Mouse (Mus musculus) intestine, embryonic 16.5 days (tissue): ENCODE data around the gene Dgkh. TPM values are rescaled to one million over a fixed set of nuclear protein-coding genes. Genes with fewer than 3 reads are reported as not detected.

Experiments
- ATAC-seq: fragments of 200-750 bp; cut with Nextera tagmentation; 2 replicates; pipeline ENCODE4 v1.8.0; 2017; ENCODE audit warnings: moderate TSS enrichment, moderate library complexity
- H3K27ac ChIP-seq: fragments of 300-500 bp; sonication (generic); 2 replicates; pipeline ENCODE4 v1.5.1; 2014; ENCODE audit warnings: mild to moderate bottlenecking, low read length
- H3K27me3 ChIP-seq: fragments of 300-500 bp; sonication (generic); replicated peaks from 2 replicates; pipeline ENCODE4 v1.6.1; 2014; ENCODE audit warnings: low read length, control low read depth, mixed read lengths; ENCODE audit not compliant: control insufficient read depth, insufficient read depth
- H3K36me3 ChIP-seq: fragments of 300-500 bp; sonication (generic); 2 replicates; pipeline ENCODE4 v1.6.1; 2014; ENCODE audit warnings: low read length, control low read depth; ENCODE audit not compliant: control insufficient read depth, insufficient read depth
- H3K4me1 ChIP-seq: fragments of 300-500 bp; sonication (generic); 2 replicates; pipeline ENCODE4 v1.6.1; 2014; ENCODE audit warnings: low read length, control low read depth, mixed read lengths; ENCODE audit not compliant: control insufficient read depth, insufficient read depth
- H3K4me2 ChIP-seq: fragments of 300-500 bp; sonication (generic); 2 replicates; pipeline ENCODE4 v1.6.1; 2014; ENCODE audit warnings: low read depth, low read length, control low read depth
- H3K4me3 ChIP-seq: fragments of 300-500 bp; sonication (generic); 2 replicates; pipeline ENCODE4 v1.5.1; 2014; ENCODE audit warnings: mild to moderate bottlenecking, low read length
- H3K9ac ChIP-seq: fragments of 300-500 bp; sonication (generic); 2 replicates; pipeline ENCODE4 v1.6.1; 2014; ENCODE audit warnings: low read depth, low read length
- H3K9me3 ChIP-seq: fragments of 300-500 bp; sonication (generic); 2 replicates; pipeline ENCODE4 v1.6.1; 2016; ENCODE audit warnings: low read length, control low read depth; ENCODE audit not compliant: control insufficient read depth
- WGBS: fragments of 180-500 bp; shearing (Covaris S2); extraction: QIAGEN DNeasy Blood & Tissue Kit; methylation state at CpG from one replicate; pipeline ENCODE4 v1.1.7; 2014; 5-methylcytosine and 5-hydroxymethylcytosine counted together
- polyA plus RNA-seq: library from polyadenylated mRNA; unstranded; fragments of >200 nt; fragmentation: Nextera tagmentation; extraction: Ambion mirVana; gene quantifications from 2 replicates; pipeline ENCODE4 v1.2.1, GENCODE M21; 2015

Dgkh gene
- polyA plus RNA-seq = 0.68 and 0.73 TPM in 2 replicates

- Histone ChIP-seq H3K9me3 (no peaks in the 10 kb centered on the region), H3K4me2 (peak within 1 kb of the TSS; percentile 98), H3K9ac (peak within 1 kb of the TSS; percentile 73), H3K27ac (peak within 1 kb of the TSS; percentile 73), H3K27me3 (peaks cover 11% of the 10 kb centered on the region; the same call in 1 of the 2 replicates), H3K4me1 (peaks cover 9% of the 10 kb centered on the region), H3K4me3 (peak within 1 kb of the TSS; percentile 74), H3K36me3 (no peaks in the 10 kb centered on the region)
- peak; percentile 96 for ATAC-seq
- WGBS = under 1% methylated on average over 57 of the region's 71 CpGs
Observed at GRCm38 (mm10) chr14:78732617-78733312, at the start of gene Dgkh. Gene Dgkh, minus strand, starts transcription at chr14:78732776.

DNA sequence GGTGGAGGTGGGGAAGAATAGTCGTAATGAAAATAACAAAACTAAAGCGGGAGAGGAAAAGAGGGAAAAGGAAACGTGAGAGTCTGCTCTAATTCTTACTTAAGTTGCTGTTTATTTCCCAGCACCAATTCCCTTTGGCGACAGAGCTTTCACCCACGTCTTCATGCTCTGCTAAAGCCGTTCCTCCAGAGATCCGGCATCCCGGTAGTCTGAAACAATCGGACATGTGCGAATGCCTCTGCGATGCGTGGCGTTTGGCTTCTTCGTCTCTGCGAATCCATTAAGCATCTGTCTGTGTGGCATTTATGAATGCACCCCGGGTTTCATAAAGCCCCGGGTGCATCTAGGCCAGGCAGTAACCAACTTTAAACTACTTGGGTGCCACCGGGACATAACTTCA is 44.6 kb upstream of the Dgkh start:
- no peak overlapping the region for H3K9ac ChIP-seq
- no peak for ATAC-seq
- H3K4me1 ChIP-seq = no peaks in the 10 kb centered on the region
- WGBS = 60% methylated on average over 18 of the region's 18 CpGs
- H3K4me3 ChIP-seq = no peak overlapping the region
- H3K4me2 ChIP-seq = no peak overlapping the region
- H3K27me3 ChIP-seq = no peaks in the 10 kb centered on the region
- no peaks in the 10 kb centered on the region for H3K9me3 ChIP-seq
- H3K27ac ChIP-seq = no peak overlapping the region
- no peaks in the 10 kb centered on the region for H3K36me3 ChIP-seq

- no peaks in the 10 kb centered on the region for H3K27me3 ChIP-seq
- no peaks in the 10 kb centered on the region for H3K36me3 ChIP-seq
- no peak overlapping the region for H3K9ac ChIP-seq
- no peaks in the 10 kb centered on the region for H3K4me1 ChIP-seq
- no peak overlapping the region for H3K4me3 ChIP-seq
- no peak for ATAC-seq
- 32% methylated on average over 8 of the region's 8 CpGs for WGBS
- no peak overlapping the region for H3K4me2 ChIP-seq
- H3K9me3 ChIP-seq = no peaks in the 10 kb centered on the region
- no peak overlapping the region for H3K27ac ChIP-seq
Observed at GRCm38 (mm10) chr14:78776659-78777058, 44.1 kb upstream of the Dgkh start.

DNA sequence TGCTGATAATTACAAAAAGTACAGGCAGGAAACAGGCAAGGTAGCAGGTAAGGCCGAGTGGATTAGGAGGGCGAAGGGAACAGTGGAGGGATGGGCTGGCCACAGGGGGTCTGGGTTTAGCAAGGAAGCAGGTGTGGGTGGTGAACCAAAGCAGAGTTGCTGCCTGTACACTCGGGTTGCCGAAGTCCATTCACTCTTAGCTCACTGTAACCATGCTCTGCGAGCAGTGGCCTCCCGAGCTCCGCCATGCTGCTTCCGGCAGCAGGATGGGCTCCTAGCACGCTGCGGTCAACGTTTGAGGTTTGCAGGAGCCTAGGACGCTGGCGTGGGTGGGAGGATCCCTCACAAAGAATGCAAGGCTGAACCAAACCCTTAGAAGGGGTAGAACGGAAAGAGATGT is 43.1 kb upstream of the Dgkh start:
- no peaks in the 10 kb centered on the region for H3K36me3 ChIP-seq
- WGBS = 68% methylated on average over 14 of the region's 14 CpGs
- no peak overlapping the region for H3K9ac ChIP-seq
- H3K4me1 ChIP-seq = no peaks in the 10 kb centered on the region
- H3K4me3 ChIP-seq = no peak overlapping the region
- no peaks in the 10 kb centered on the region for H3K9me3 ChIP-seq
- H3K4me2 ChIP-seq = no peak overlapping the region
- H3K27me3 ChIP-seq = no peaks in the 10 kb centered on the region
- H3K27ac ChIP-seq = no peak overlapping the region
- ATAC-seq = no peak

DNA sequence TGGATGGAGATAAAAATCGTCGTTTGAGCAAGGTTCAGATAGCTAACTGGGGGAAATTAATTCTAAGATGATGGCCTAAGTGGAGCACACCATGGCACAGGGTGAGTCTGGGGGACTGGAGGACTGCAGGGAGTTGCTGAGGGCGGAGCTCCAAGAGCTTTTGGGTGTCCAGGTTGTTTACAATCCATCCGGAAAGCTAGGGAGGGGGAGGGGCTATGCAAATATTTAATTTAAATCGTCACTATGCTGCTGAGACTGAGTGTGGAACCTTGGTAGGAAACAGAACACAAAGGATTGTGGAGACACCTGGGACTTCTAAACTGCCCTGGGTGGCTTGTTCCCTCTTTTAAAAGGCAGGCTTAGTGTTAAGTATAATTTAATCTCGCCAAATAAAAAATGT is 42.6 kb upstream of the Dgkh start:
- no peak for ATAC-seq
- no peak overlapping the region for H3K27ac ChIP-seq
- no peaks in the 10 kb centered on the region for H3K9me3 ChIP-seq
- no peaks in the 10 kb centered on the region for H3K27me3 ChIP-seq
- no peak overlapping the region for H3K4me3 ChIP-seq
- H3K4me2 ChIP-seq = no peak overlapping the region
- no peaks in the 10 kb centered on the region for H3K36me3 ChIP-seq
- H3K9ac ChIP-seq = no peak overlapping the region
- H3K4me1 ChIP-seq = no peaks in the 10 kb centered on the region
- WGBS = 47% methylated on average over 6 of the region's 6 CpGs

DNA sequence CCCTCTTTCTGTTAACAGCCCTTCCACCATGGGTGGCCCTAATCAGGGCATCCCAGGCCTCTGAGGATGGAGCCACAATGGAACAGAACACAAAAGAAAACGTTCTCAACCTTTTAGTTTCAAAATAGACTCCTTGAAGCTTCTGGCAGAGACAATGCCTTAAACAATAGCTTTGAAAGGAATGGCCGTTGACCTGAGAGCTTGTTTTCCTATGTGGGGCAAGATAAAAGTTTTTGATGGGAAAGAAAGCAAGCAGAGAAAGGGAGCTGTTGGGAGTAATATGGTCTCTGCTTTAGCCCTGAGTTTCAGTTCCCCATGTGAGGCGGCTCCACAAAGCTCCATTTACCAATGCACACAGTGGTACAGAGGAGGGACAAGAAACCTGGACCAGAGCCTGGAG is 37.9 kb upstream of the Dgkh start:
- no peaks in the 10 kb centered on the region for H3K36me3 ChIP-seq

GRCm38 (mm10) chr14:78761064-78761463 is 28.5 kb upstream of the Dgkh start:
- Histone ChIP-seq H3K9ac (no peak overlapping the region), H3K4me1 (no peaks in the 10 kb centered on the region), H3K4me3 (no peak overlapping the region), H3K27ac (no peak overlapping the region), H3K36me3 (no peaks in the 10 kb centered on the region), H3K27me3 (no peaks in the 10 kb centered on the region), H3K4me2 (no peak overlapping the region), H3K9me3 (no peaks in the 10 kb centered on the region)
- 85% methylated on average over 2 of the region's 2 CpGs for WGBS
- ATAC-seq = no peak

More for the DNA sequence above, 37.9 kb upstream of the Dgkh start:
- Histone ChIP-seq H3K9me3 (no peaks in the 10 kb centered on the region), H3K4me1 (no peaks in the 10 kb centered on the region), H3K27ac (no peak overlapping the region), H3K9ac (no peak overlapping the region), H3K27me3 (no peaks in the 10 kb centered on the region), H3K4me3 (no peak overlapping the region), H3K4me2 (no peak overlapping the region)
- WGBS = 50% methylated on average over 3 of the region's 3 CpGs
- ATAC-seq = no peak

DNA sequence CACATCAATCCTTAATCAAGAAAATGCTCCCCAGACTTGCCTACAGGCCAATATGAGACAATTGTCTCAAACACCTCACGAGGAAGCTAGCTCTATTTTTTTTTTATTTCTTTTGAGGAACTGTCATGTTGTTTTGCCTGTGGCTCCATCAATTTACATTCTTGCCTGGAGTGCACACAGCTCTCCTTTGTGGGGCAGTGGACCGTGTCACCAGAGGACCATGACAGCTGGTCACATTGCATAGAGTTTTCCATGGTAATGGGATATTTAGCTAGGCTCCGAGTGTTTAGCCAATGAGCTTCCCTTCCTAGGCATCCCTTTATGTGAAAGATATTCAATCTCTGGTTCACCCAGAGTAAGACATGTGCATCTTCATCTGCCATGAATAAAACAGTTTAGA is 26.9 kb upstream of the Dgkh start:
- no peaks in the 10 kb centered on the region for H3K9me3 ChIP-seq
- WGBS = 70% methylated on average over 3 of the region's 3 CpGs
- no peak overlapping the region for H3K4me3 ChIP-seq
- H3K4me1 ChIP-seq = no peaks in the 10 kb centered on the region
- H3K9ac ChIP-seq = no peak overlapping the region
- no peak overlapping the region for H3K27ac ChIP-seq
- H3K36me3 ChIP-seq = no peaks in the 10 kb centered on the region
- H3K4me2 ChIP-seq = no peak overlapping the region
- H3K27me3 ChIP-seq = no peaks in the 10 kb centered on the region
- ATAC-seq = no peak

- H3K4me3 ChIP-seq = no peak overlapping the region
- ATAC-seq = no peak
Observed at GRCm38 (mm10) chr14:78755316-78755715, 22.7 kb upstream of the Dgkh start.

DNA sequence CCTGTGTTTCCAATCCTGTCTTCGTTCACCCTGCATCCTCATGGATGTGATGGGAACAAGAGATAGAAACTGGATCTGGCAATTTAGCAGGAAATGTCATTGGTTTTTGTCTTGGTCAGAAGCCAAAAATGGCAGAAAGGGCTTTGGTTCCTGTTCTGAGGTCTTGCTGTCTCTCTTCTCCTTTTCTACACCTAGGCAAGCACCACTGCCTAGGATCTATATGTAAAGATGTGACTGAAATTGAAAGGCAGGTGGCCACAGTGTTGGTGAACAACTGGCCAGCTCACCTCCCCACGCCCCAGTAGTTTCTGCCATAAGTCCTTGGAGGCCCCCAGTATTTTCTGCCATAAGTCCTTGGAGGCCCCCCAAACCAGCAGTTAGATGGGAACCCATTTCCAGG is 16.1 kb upstream of the Dgkh start:
- no peak for ATAC-seq
- H3K4me3 ChIP-seq = no peak overlapping the region
- H3K36me3 ChIP-seq = no peaks in the 10 kb centered on the region
- H3K9ac ChIP-seq = no peak overlapping the region
- H3K4me1 ChIP-seq = no peaks in the 10 kb centered on the region
- no peak overlapping the region for H3K27ac ChIP-seq
- no peak overlapping the region for H3K4me2 ChIP-seq
- H3K9me3 ChIP-seq = no peaks in the 10 kb centered on the region
- no peaks in the 10 kb centered on the region for H3K27me3 ChIP-seq
- 95% methylated on average over 2 of the region's 2 CpGs for WGBS

More at GRCm38 (mm10) chr14:78755316-78755715, 22.7 kb upstream of the Dgkh start:
- no peaks in the 10 kb centered on the region for H3K4me1 ChIP-seq
- no peak overlapping the region for H3K9ac ChIP-seq
- H3K27ac ChIP-seq = no peak overlapping the region
- H3K36me3 ChIP-seq = no peaks in the 10 kb centered on the region
- no peak overlapping the region for H3K4me2 ChIP-seq
- no peaks in the 10 kb centered on the region for H3K27me3 ChIP-seq
- 69% methylated on average over 1 of the region's 1 CpGs for WGBS
- H3K9me3 ChIP-seq = no peaks in the 10 kb centered on the region
